Comparison of ENCODE assay signal across 9 mouse cellular contexts in genomic region chr11:108889121-108889520, GRCm38 (mm10). TPM values are rescaled to one million over a fixed set of nuclear protein-coding genes. Genes with fewer than 3 reads are reported as not detected.
DNase-seq lines count a peak whose midpoint lies in the region; ATAC-seq and TF ChIP-seq lines count a peak whose summit lies in the region.
"Had no signal": no experiment of that assay in that cellular context is flagged by ENCODE, and none has a peak within 500 bp of the region (broad histone marks: within the 10 kb centered on the region; RNA-seq: fewer than 3 reads in every experiment).

No protein-coding gene starts in this region.

- no peaks in the 10 kb centered on the region for H3K9me3 ChIP-seq in midbrain, embryonic 10.5 days (replicated peaks)
- no peaks in the 10 kb centered on the region for H3K9me3 ChIP-seq in midbrain, embryonic 13.5 days
- H3K9me3 ChIP-seq: embryonic facial prominence, embryonic 12.5 days had no signal

- peaks cover 77% of the 10 kb centered on the region for H3K4me1 ChIP-seq in midbrain, embryonic 10.5 days
- H3K4me1 ChIP-seq in midbrain, embryonic 13.5 days (replicated peaks), result peaks cover 58% of the 10 kb centered on the region
- H3K4me1 ChIP-seq in embryonic fibroblast, embryonic 13.5 days (ENCODE audit: control insufficient read depth, insufficient read depth, low read length), result peaks cover 3% of the 10 kb centered on the region; the same call in 1 of the 2 replicates

- peak overlapping the region; percentile 93 for H3K27ac ChIP-seq in midbrain, embryonic 10.5 days (replicated peaks)
- no peak overlapping the region for H3K27ac ChIP-seq in midbrain, embryonic 13.5 days
- no peak overlapping the region for H3K27ac ChIP-seq in embryonic fibroblast, embryonic 13.5 days (ENCODE audit: insufficient read depth, low read length)

- TF ChIP-seq POLR2A in embryonic fibroblast, embryonic 13.5 days (IDR thresholded peaks at IDR 0.05; ENCODE audit: low read depth, low read length), result no peak

- ATAC-seq in midbrain, embryonic 13.5 days, result no peak
- ATAC-seq in monocyte, adult 5-6 weeks (replicated peaks; ENCODE audit: insufficient number of reproducible peaks, low FRiP score, low TSS enrichment, poor library complexity, severe bottlenecking), result no peak

- no peak overlapping the region for H3K4me2 ChIP-seq in midbrain, embryonic 13.5 days (replicated peaks)
- H3K4me2 ChIP-seq: embryonic facial prominence, embryonic 12.5 days had no signal

- H3K27me3 ChIP-seq in midbrain, embryonic 10.5 days (ENCODE audit: low read depth, poor library complexity, severe bottlenecking), result peaks cover 14% of the 10 kb centered on the region
- no peaks in the 10 kb centered on the region; the same call in 1 of the 2 replicates for H3K27me3 ChIP-seq in midbrain, embryonic 13.5 days
- H3K27me3 ChIP-seq: embryonic facial prominence, embryonic 12.5 days had no signal

- peak; percentile 6; the same call in 1 of the 2 replicates for TF ChIP-seq CTCF in embryonic fibroblast, embryonic 13.5 days (IDR thresholded peaks at IDR 0.05; ENCODE audit: borderline replicate concordance, insufficient read depth, low read length)

- no peak overlapping the region for H3K9ac ChIP-seq in midbrain, embryonic 13.5 days (replicated peaks)
- H3K9ac ChIP-seq: embryonic facial prominence, embryonic 12.5 days had no signal

- DNase-seq in adrenal gland, postnatal 10 days, result peak; percentile 25
- DNase-seq in adrenal gland, adult 8-10 months, result no peak
- DNase-seq in midbrain, embryonic 10.5 days (ENCODE audit: low spot score), result peak; percentile 50
- DNase-seq in lung, postnatal 4 days, result peak; percentile 53 to 59
- DNase-seq in urinary bladder, postnatal 36 days (ENCODE audit: low spot score in 2 of 2), result no peak

- WGBS in midbrain, embryonic 10.5 days, result 51% methylated on average over 11 of the region's 11 CpGs
- 57% methylated on average over 11 of the region's 11 CpGs for WGBS in midbrain, embryonic 13.5 days

- no peaks in the 10 kb centered on the region for H3K36me3 ChIP-seq in midbrain, embryonic 10.5 days
- no peaks in the 10 kb centered on the region for H3K36me3 ChIP-seq in midbrain, embryonic 13.5 days
- H3K36me3 ChIP-seq: embryonic facial prominence, embryonic 12.5 days had no signal

- no peak overlapping the region for H3K4me3 ChIP-seq in midbrain, embryonic 10.5 days
- H3K4me3 ChIP-seq in midbrain, embryonic 13.5 days (replicated peaks), result no peak overlapping the region
- H3K4me3 ChIP-seq in embryonic fibroblast, embryonic 13.5 days (ENCODE audit: insufficient read depth, low read length), result no peak overlapping the region
- H3K4me3 ChIP-seq: embryonic facial prominence, embryonic 12.5 days had no signal

RNA-seq across cellular contexts. Expression of gene Axin2, which starts 31.0 kb away (rescaled TPM):
- total RNA-seq in adrenal gland, postnatal 10 days (2021), result 10 to 100 TPM; 31.5 to 35.3 TPM
- 10 to 100 TPM; 42.3 to 93.1 (median 66.6) TPM for total RNA-seq in adrenal gland, adult 8-10 months (2022)
- polyA plus RNA-seq in midbrain, embryonic 10.5 days (2016; fragmentation: Nextera tagmentation; extraction: Ambion mirVana), result 17.5 and 17.6 TPM in 2 replicates
- 15.4 and 17.2 TPM in 2 replicates for polyA plus RNA-seq in midbrain, embryonic 13.5 days (2015; fragmentation: Nextera tagmentation; extraction: Ambion mirVana)
- polyA plus RNA-seq in embryonic fibroblast, embryonic 13.5 days (2011; ENCODE audit: insufficient read length, low read depth, missing spikeins), result 3.1 and 7.7 TPM in 2 replicates
- total RNA-seq in monocyte, adult 5-6 weeks (2017), result 1.5 to 5.5 TPM (median 2.2 TPM) in 3 replicates

Comparison
In these comparisons a context has a peak if more than half of its experiments do, and no peak if none do; other contexts are left out.
1. DNase-seq: peak in adrenal gland, postnatal 10 days (single experiment), midbrain, embryonic 10.5 days (single experiment) and lung, postnatal 4 days (2 of 2); none in adrenal gland, adult 8-10 months (single experiment) and urinary bladder, postnatal 36 days (0 of 2).